Mouse (Mus musculus): ENCODE results near the gene Dhdh. TPM values are rescaled to one million over a fixed set of nuclear protein-coding genes. Genes with fewer than 3 reads are reported as not detected.

Gene Dhdh
- total and polyA plus RNA-seq, 2 experiments: 37.7 to 73.7 TPM

- H3K4me3 ChIP-seq (ENCODE audit: insufficient read depth, low read depth, low read length): no peak overlapping the region
- TF ChIP-seq CTCF (IDR thresholded peaks at IDR 0.05; ENCODE audit: low read depth, low read length): no peak
- no peak for TF ChIP-seq POLR2A (IDR thresholded peaks at IDR 0.05; ENCODE audit: extremely low read depth, insufficient read depth, low read length)
- H3K36me3 ChIP-seq (ENCODE audit: control insufficient read depth, insufficient read depth, low read length): no peaks in the 10 kb centered on the region; the same call in 1 of the 2 replicates
- H3K79me2 ChIP-seq (ENCODE audit: control insufficient read depth, insufficient read depth, low read length): peaks cover 8% of the 10 kb centered on the region; the same call in 1 of the 2 replicates
- no peak for DNase-seq (ENCODE audit: extremely low read depth, low read depth, low spot score)
- no peak overlapping the region for H3K9ac ChIP-seq (ENCODE audit: low read depth, low read length)
- no peaks in the 10 kb centered on the region for H3K27me3 ChIP-seq (ENCODE audit: control insufficient read depth, insufficient read depth, low read length)
- 88% methylated on average over 5 of the region's 5 CpGs for WGBS
- H3K4me1 ChIP-seq (ENCODE audit: control insufficient read depth, insufficient read depth, low read length): peaks cover 14% of the 10 kb centered on the region
- H3K27ac ChIP-seq (replicated peaks; ENCODE audit: insufficient read depth, low read depth, low read length): no peak overlapping the region
Measured at GRCm38 (mm10) chr7:45436444-45436843, 52.2 kb downstream of the Dhdh start.

GRCm38 (mm10) chr7:45435038-45435437 is 53.6 kb downstream of the Dhdh start:
- Histone ChIP-seq H3K27ac (replicated peaks; ENCODE audit: insufficient read depth, low read depth, low read length) (peak overlapping the region; percentile 11; the same call in 1 of the 2 replicates), H3K9ac (ENCODE audit: low read depth, low read length) (peak overlapping the region; percentile 72), H3K27me3 (ENCODE audit: control insufficient read depth, insufficient read depth, low read length) (no peaks in the 10 kb centered on the region), H3K4me1 (ENCODE audit: control insufficient read depth, insufficient read depth, low read length) (peaks cover 14% of the 10 kb centered on the region), H3K4me3 (ENCODE audit: insufficient read depth, low read depth, low read length) (peak overlapping the region; percentile 61), H3K79me2 (ENCODE audit: control insufficient read depth, insufficient read depth, low read length) (peaks cover 12% of the 10 kb centered on the region; the same call in 1 of the 2 replicates), H3K36me3 (ENCODE audit: control insufficient read depth, insufficient read depth, low read length) (no peaks in the 10 kb centered on the region)
- TF ChIP-seq POLR2A (IDR thresholded peaks at IDR 0.05; ENCODE audit: extremely low read depth, insufficient read depth, low read length) (no peak), CTCF (IDR thresholded peaks at IDR 0.05; ENCODE audit: low read depth, low read length) (no peak)
- WGBS: under 1% methylated on average over 16 of the region's 16 CpGs
- DNase-seq (ENCODE audit: extremely low read depth, low read depth, low spot score): no peak

GRCm38 (mm10) chr7:45434203-45435015 is 54.2 kb downstream of the Dhdh start, which contains the start of gene Gys1:
Gene Gys1, plus strand, starts transcription at chr7:45434844.
- Histone ChIP-seq H3K4me3 (ENCODE audit: insufficient read depth, low read depth, low read length) (peak within 1 kb of the TSS; percentile 61), H3K9ac (ENCODE audit: low read depth, low read length) (peak within 1 kb of the TSS; percentile 72), H3K27me3 (ENCODE audit: control insufficient read depth, insufficient read depth, low read length) (no peaks in the 10 kb centered on the region), H3K36me3 (ENCODE audit: control insufficient read depth, insufficient read depth, low read length) (no peaks in the 10 kb centered on the region), H3K4me1 (ENCODE audit: control insufficient read depth, insufficient read depth, low read length) (peaks cover 14% of the 10 kb centered on the region), H3K79me2 (ENCODE audit: control insufficient read depth, insufficient read depth, low read length) (peaks cover 12% of the 10 kb centered on the region; the same call in 1 of the 2 replicates), H3K27ac (replicated peaks; ENCODE audit: insufficient read depth, low read depth, low read length) (peak within 1 kb of the TSS; percentile 11)
- TF ChIP-seq POLR2A (IDR thresholded peaks at IDR 0.05; ENCODE audit: extremely low read depth, insufficient read depth, low read length): peak; percentile 61; the same call in 1 of the 2 replicates
- TF ChIP-seq CTCF (IDR thresholded peaks at IDR 0.05; ENCODE audit: low read depth, low read length): peak; percentile 94
- WGBS: 1% methylated on average over 45 of the region's 45 CpGs
- DNase-seq (ENCODE audit: extremely low read depth, low read depth, low spot score): peak; percentile 100

- peaks cover 14% of the 10 kb centered on the region for H3K4me1 ChIP-seq (ENCODE audit: control insufficient read depth, insufficient read depth, low read length)
- TF ChIP-seq POLR2A (IDR thresholded peaks at IDR 0.05; ENCODE audit: extremely low read depth, insufficient read depth, low read length) (no peak), CTCF (IDR thresholded peaks at IDR 0.05; ENCODE audit: low read depth, low read length) (no peak)
- under 1% methylated on average over 7 of the region's 7 CpGs for WGBS
Measured at GRCm38 (mm10) chr7:45433835-45434202, 54.8 kb downstream of the Dhdh start.

GRCm38 (mm10) chr7:45426556-45426955 is 62.0 kb downstream of the Dhdh start:
- TF ChIP-seq POLR2A (IDR thresholded peaks at IDR 0.05; ENCODE audit: extremely low read depth, insufficient read depth, low read length): no peak
- TF ChIP-seq CTCF (IDR thresholded peaks at IDR 0.05; ENCODE audit: low read depth, low read length): no peak
- DNase-seq (ENCODE audit: extremely low read depth, low read depth, low spot score): no peak
- Histone ChIP-seq H3K79me2 (ENCODE audit: control insufficient read depth, insufficient read depth, low read length) (0 out of 2 replicates have a peak, but pooled peaks cover 4% of the 10 kb centered on the region), H3K27ac (replicated peaks; ENCODE audit: insufficient read depth, low read depth, low read length) (no peak overlapping the region), H3K36me3 (ENCODE audit: control insufficient read depth, insufficient read depth, low read length) (no peaks in the 10 kb centered on the region; the same call in 1 of the 2 replicates), H3K27me3 (ENCODE audit: control insufficient read depth, insufficient read depth, low read length) (no peaks in the 10 kb centered on the region), H3K9ac (ENCODE audit: low read depth, low read length) (no peak overlapping the region), H3K4me3 (ENCODE audit: insufficient read depth, low read depth, low read length) (no peak overlapping the region), H3K4me1 (ENCODE audit: control insufficient read depth, insufficient read depth, low read length) (no peaks in the 10 kb centered on the region)
- WGBS: 84% methylated on average over 8 of the region's 8 CpGs

More at GRCm38 (mm10) chr7:45433835-45434202, 54.8 kb downstream of the Dhdh start:
- Histone ChIP-seq H3K9ac (ENCODE audit: low read depth, low read length) (peak overlapping the region; percentile 60), H3K27me3 (ENCODE audit: control insufficient read depth, insufficient read depth, low read length) (no peaks in the 10 kb centered on the region), H3K79me2 (ENCODE audit: control insufficient read depth, insufficient read depth, low read length) (peaks cover 12% of the 10 kb centered on the region; the same call in 1 of the 2 replicates), H3K27ac (replicated peaks; ENCODE audit: insufficient read depth, low read depth, low read length) (no peak overlapping the region; the same call in 1 of the 2 replicates), H3K36me3 (ENCODE audit: control insufficient read depth, insufficient read depth, low read length) (no peaks in the 10 kb centered on the region), H3K4me3 (ENCODE audit: insufficient read depth, low read depth, low read length) (peak overlapping the region; percentile 55)
- no peak for DNase-seq (ENCODE audit: extremely low read depth, low read depth, low spot score)

All from liver, adult 2 months (tissue).